Mouse (Mus musculus): ENCODE measurements around the gene H2-D1. TPM values are rescaled to one million over a fixed set of nuclear protein-coding genes. Genes with fewer than 3 reads are reported as not detected.

H2-D1 gene
- polyA plus RNA-seq, 1 experiment from 2014 or later = 238 TPM

DNA sequence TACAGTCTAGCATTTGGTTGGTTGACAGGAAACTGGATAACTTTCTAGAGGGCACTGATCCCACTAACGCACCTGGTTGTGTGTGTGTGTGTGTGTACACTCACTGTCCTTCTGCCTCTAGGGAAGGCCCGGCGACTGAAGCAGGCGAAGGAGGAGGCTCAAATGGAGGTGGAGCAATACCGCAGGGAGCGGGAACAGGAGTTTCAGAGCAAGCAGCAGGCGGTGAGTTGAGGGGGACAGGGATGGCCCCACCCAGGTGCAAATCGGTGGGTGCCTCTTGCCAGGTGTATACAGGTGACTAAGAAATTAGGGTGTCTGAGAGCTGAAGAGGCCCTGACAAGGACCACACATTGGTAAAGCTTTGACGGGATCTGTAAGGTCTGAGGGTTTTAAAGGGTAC, 25.5 kb upstream of the H2-D1 start:
- no peaks in the 10 kb centered on the region for H3K36me3 ChIP-seq (ENCODE audit: control insufficient read depth, insufficient read depth, low read length)
- no peaks in the 10 kb centered on the region for H3K9me3 ChIP-seq (ENCODE audit: control insufficient read depth, low read length)
- peaks cover 32% of the 10 kb centered on the region for H3K4me1 ChIP-seq (ENCODE audit: control insufficient read depth, insufficient read depth, low read length)
- H3K27ac ChIP-seq (ENCODE audit: low read length) = no peak overlapping the region
- no peak overlapping the region for H3K4me2 ChIP-seq (ENCODE audit: low read depth, low read length)
- no peak overlapping the region for H3K4me3 ChIP-seq (ENCODE audit: low read length)
- peak overlapping the region; percentile 95; the same call in 1 of the 2 replicates for H3K9ac ChIP-seq (ENCODE audit: low read depth, low read length)
- no peak for ATAC-seq
- WGBS = 76% methylated on average over 9 of the region's 9 CpGs
- no peaks in the 10 kb centered on the region for H3K27me3 ChIP-seq (replicated peaks; ENCODE audit: control insufficient read depth, insufficient read depth, low read length)

DNA sequence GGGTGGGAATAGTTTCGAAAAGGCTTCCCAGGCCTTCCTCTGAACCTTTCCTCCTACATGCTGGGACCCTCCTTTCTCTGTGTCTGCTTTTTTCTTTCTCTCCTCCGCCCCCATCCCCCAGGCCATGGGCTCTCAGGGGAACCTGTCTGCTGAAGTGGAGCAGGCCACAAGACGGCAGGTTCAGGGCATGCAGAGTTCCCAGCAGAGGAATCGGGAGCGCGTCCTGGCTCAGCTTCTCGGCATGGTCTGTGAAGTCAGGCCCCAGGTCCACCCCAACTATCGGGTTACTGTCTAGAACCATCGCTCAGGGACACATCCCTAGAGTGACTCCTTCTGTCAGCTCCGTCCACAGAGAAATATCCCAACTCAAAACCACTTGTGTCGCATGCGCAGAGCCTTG, 25.0 kb upstream of the H2-D1 start:
- Histone ChIP-seq H3K9me3 (ENCODE audit: control insufficient read depth, low read length) (no peaks in the 10 kb centered on the region), H3K36me3 (ENCODE audit: control insufficient read depth, insufficient read depth, low read length) (no peaks in the 10 kb centered on the region), H3K27me3 (replicated peaks; ENCODE audit: control insufficient read depth, insufficient read depth, low read length) (no peaks in the 10 kb centered on the region), H3K4me1 (ENCODE audit: control insufficient read depth, insufficient read depth, low read length) (peaks cover 28% of the 10 kb centered on the region), H3K27ac (ENCODE audit: low read length) (no peak overlapping the region), H3K9ac (ENCODE audit: low read depth, low read length) (no peak overlapping the region), H3K4me2 (ENCODE audit: low read depth, low read length) (no peak overlapping the region), H3K4me3 (ENCODE audit: low read length) (no peak overlapping the region)
- WGBS = 87% methylated on average over 12 of the region's 12 CpGs
- no peak for ATAC-seq

DNA sequence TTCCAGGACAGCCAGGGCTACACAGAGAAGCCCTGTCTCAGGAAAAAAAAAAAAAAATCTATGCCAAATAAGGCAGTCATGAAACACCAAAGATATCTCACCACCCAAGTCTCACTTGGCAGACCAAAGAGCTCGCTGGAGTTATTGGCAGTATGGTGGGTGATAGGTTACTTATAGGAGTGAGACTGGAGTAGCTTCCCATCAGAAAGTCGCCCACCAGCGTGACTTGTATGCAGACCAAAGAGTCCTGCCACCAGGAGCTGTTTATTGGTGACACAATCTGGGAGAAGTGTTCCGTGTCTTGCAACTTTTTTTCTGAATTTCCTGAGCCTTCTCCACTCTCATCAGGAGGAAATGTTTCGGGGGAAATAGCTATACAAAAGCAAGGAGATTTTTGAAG, 22.8 kb upstream of the H2-D1 start:
- Histone ChIP-seq H3K4me2 (ENCODE audit: low read depth, low read length) (no peak overlapping the region), H3K27ac (ENCODE audit: low read length) (no peak overlapping the region), H3K9me3 (ENCODE audit: control insufficient read depth, low read length) (no peaks in the 10 kb centered on the region), H3K36me3 (ENCODE audit: control insufficient read depth, insufficient read depth, low read length) (peaks cover 10% of the 10 kb centered on the region), H3K27me3 (replicated peaks; ENCODE audit: control insufficient read depth, insufficient read depth, low read length) (no peaks in the 10 kb centered on the region), H3K4me1 (ENCODE audit: control insufficient read depth, insufficient read depth, low read length) (peaks cover 24% of the 10 kb centered on the region), H3K9ac (ENCODE audit: low read depth, low read length) (no peak overlapping the region), H3K4me3 (ENCODE audit: low read length) (no peak overlapping the region)
- no peak for ATAC-seq
- 80% methylated on average over 5 of the region's 5 CpGs for WGBS

DNA sequence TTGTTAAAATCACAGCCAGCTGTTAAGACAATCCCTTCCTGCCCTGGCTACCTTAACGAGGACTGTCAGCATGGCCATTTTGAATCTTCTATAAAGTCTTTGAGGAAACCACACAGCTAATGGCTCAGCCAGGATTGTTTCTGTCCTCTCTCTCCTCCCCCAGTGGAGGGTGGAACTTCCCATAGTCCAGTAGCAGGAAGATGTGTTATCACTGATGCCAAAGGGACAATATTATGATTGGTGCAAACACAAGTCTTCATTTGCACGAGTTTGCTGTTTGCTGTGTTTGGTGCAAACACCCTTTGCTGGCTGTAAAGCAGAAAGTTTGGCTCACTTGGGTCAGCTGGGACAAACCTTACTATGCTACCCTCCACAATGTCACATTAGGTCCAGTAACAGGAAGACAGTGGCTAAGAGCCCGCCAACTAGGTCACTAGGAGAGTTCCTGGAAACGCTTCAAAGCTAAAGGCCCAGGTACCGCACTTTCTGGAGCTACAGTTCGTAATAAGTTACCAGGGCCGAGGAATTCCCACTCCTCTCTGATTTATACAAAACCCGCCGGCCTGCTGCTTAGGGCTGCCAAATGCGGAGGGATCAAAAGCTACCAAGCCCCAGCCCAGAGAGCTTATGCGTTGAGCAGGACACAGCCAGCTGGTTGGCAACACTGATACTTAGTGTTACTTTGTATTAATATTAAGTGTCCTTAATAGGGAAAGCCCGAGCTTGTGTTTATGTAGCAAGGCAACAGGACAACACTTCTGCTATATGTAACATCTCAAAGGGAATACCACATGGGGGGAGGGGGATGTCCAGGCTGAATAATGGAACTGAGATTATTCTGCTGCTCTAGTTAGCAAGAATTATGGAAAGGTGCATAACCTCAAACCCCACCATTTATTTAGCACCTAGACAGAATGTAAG, 21.9 kb upstream of the H2-D1 start:
- WGBS = 25% methylated on average over 12 of the region's 12 CpGs
- ATAC-seq = no peak
- Histone ChIP-seq H3K4me3 (ENCODE audit: low read length) (peak overlapping the region; percentile 83), H3K9ac (ENCODE audit: low read depth, low read length) (peak overlapping the region; percentile 72), H3K4me1 (ENCODE audit: control insufficient read depth, insufficient read depth, low read length) (peaks cover 33% of the 10 kb centered on the region), H3K27ac (ENCODE audit: low read length) (peak overlapping the region; percentile 99), H3K9me3 (ENCODE audit: control insufficient read depth, low read length) (no peaks in the 10 kb centered on the region), H3K36me3 (ENCODE audit: control insufficient read depth, insufficient read depth, low read length) (peaks cover 17% of the 10 kb centered on the region), H3K4me2 (ENCODE audit: low read depth, low read length) (peak overlapping the region; percentile 60), H3K27me3 (replicated peaks; ENCODE audit: control insufficient read depth, insufficient read depth, low read length) (no peaks in the 10 kb centered on the region)

DNA sequence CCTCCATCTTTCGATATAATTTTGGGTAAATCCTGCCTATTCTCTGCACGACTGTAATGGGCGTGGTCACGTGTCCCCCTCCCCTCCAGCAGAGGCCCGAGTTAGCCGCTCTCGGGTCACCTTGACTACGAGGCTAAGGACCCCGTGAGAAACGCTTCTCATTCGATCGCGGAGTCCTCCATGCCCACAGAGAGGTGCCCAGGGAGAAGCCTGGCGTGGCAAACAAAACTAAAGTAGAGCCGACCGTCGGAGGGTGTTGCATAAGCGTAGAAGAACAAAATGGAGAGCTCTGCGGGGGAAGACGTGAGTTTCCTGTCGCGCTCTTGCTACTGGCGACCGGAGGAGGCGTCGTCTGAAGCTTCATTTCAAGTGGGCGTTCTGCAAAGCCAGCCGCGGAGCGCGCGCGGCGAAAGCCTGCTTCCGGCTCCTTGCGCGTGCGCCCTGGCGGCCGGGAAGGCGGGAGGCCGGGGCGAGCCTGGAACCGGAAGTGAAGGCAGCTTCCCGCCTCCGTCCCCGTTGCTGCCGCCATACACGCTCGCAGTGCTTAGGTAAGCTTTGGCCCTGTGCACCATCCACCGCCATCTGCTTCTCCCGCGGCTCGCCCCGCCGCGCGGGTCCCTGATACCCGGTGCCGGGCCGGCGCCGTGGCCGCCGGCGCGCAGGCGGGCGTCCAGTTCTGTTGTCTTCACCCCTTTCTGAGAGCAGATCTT, 21.1 kb upstream of the H2-D1 start, which contains the start of gene Ddx39b:
Gene Ddx39b, plus strand, starts transcription at position 442 of the 710 bp plus-strand sequence.
- under 1% methylated on average over 65 of the region's 69 CpGs for WGBS
- Histone ChIP-seq H3K4me1 (ENCODE audit: control insufficient read depth, insufficient read depth, low read length) (peaks cover 40% of the 10 kb centered on the region), H3K9me3 (ENCODE audit: control insufficient read depth, low read length) (no peaks in the 10 kb centered on the region), H3K4me3 (ENCODE audit: low read length) (peak within 1 kb of the TSS; percentile 83), H3K36me3 (ENCODE audit: control insufficient read depth, insufficient read depth, low read length) (peaks cover 26% of the 10 kb centered on the region), H3K27ac (ENCODE audit: low read length) (peak within 1 kb of the TSS; percentile 99), H3K9ac (ENCODE audit: low read depth, low read length) (peak within 1 kb of the TSS; percentile 99), H3K27me3 (replicated peaks; ENCODE audit: control insufficient read depth, insufficient read depth, low read length) (no peaks in the 10 kb centered on the region), H3K4me2 (ENCODE audit: low read depth, low read length) (peak within 1 kb of the TSS; percentile 93)
- peak; percentile 90 for ATAC-seq

DNA sequence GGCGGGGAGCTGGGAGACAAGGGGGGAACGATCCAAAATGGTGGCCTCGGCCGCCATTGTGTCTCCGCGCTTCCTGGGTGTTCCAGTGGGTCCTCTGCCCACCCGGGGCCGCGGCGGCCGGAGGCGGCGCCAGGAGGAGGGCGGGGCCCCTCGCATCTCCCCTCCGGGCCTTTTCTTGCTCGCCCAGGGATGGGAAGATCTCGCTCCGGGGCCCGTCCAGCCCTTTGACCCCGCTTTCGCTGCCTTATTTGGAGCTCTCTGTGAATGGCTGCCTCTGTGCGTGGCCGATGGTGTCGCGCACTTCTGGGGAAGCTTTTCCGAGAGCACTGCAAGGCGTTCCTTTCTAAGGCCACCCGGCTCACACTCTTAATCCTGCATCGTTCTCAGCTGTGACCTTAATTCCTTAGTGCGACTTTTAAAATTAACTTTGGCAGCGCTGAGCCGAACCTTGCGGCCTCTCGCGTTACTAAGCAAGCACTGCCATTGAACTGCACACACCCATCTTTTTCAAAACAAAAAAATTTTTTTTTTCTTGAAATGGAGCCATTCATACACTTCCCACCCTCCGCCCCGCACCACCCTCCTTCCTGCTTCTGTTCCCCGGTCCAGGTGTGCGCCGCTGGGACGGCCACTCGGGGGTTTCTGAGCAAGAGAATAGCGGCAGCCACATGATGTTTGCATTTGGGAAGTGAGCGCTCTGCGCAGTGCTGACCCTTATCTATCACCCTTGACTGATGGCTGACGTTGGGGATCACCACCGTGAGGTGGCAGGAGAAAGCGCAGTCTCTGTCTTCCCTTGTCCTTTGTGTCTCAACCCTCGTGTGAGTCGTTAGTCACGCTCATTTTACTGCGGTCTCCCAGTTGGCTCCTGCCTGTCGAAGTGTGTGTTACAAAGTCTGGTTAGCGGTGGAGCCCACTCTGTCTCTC, 20.3 kb upstream of the H2-D1 start:
- peak overlapping the region; percentile 99 for H3K9ac ChIP-seq (ENCODE audit: low read depth, low read length)
- peak; percentile 53 for ATAC-seq
- H3K4me2 ChIP-seq (ENCODE audit: low read depth, low read length) = peak overlapping the region; percentile 93
- under 1% methylated on average over 55 of the region's 55 CpGs for WGBS
- peak overlapping the region; percentile 99 for H3K27ac ChIP-seq (ENCODE audit: low read length)
- H3K9me3 ChIP-seq (ENCODE audit: control insufficient read depth, low read length) = no peaks in the 10 kb centered on the region
- peaks cover 34% of the 10 kb centered on the region for H3K36me3 ChIP-seq (ENCODE audit: control insufficient read depth, insufficient read depth, low read length)
- H3K4me1 ChIP-seq (ENCODE audit: control insufficient read depth, insufficient read depth, low read length) = peaks cover 45% of the 10 kb centered on the region
- H3K4me3 ChIP-seq (ENCODE audit: low read length) = peak overlapping the region; percentile 83
- H3K27me3 ChIP-seq (replicated peaks; ENCODE audit: control insufficient read depth, insufficient read depth, low read length) = no peaks in the 10 kb centered on the region

DNA sequence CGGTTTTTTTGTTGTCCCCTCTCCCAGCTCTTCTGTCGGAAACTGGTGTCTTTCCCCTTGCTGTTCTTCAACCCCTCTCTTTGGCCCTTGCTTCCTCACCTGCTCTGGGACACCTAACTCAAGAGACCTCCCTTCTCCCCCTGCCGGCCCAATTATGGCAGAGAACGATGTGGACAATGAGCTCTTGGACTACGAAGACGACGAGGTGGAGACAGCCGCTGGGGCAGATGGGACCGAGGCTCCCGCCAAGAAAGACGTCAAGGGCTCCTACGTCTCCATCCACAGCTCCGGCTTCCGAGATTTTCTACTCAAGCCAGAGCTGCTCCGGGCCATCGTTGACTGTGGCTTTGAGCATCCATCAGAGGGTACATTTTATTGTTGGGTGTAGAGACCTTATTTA, 19.4 kb upstream of the H2-D1 start:
- Histone ChIP-seq H3K27me3 (replicated peaks; ENCODE audit: control insufficient read depth, insufficient read depth, low read length) (no peaks in the 10 kb centered on the region), H3K9ac (ENCODE audit: low read depth, low read length) (peak overlapping the region; percentile 99), H3K36me3 (ENCODE audit: control insufficient read depth, insufficient read depth, low read length) (peaks cover 40% of the 10 kb centered on the region), H3K4me3 (ENCODE audit: low read length) (peak overlapping the region; percentile 83), H3K9me3 (ENCODE audit: control insufficient read depth, low read length) (no peaks in the 10 kb centered on the region), H3K4me1 (ENCODE audit: control insufficient read depth, insufficient read depth, low read length) (peaks cover 51% of the 10 kb centered on the region), H3K4me2 (ENCODE audit: low read depth, low read length) (peak overlapping the region; percentile 93), H3K27ac (ENCODE audit: low read length) (peak overlapping the region; percentile 99)
- WGBS = 1% methylated on average over 16 of the region's 16 CpGs
- no peak for ATAC-seq

DNA sequence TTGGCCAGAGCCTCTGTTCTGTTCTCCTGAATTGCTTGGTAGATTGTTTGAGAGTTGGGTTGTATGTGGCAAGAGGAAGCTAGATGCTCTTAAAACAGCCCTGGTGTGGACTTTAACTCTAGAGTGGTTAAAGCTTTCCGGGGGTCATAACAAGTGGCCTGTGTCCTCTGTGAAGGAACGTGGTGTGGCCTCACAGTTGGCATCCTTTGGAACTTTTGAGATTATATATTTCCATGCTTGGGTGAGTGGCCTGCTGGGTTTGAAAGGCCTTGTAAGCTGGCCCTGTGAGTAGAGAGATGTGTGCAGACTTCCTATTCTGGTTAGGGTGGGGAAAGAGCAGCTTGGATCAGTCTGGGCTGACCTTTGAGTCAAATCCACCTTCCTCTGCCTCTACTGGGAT, 17.5 kb upstream of the H2-D1 start:
- 82% methylated on average over 2 of the region's 2 CpGs for WGBS
- H3K4me3 ChIP-seq (ENCODE audit: low read length) = peak overlapping the region; percentile 4; the same call in 1 of the 2 replicates
- peak overlapping the region; percentile 99; the same call in 1 of the 2 replicates for H3K9ac ChIP-seq (ENCODE audit: low read depth, low read length)
- H3K4me1 ChIP-seq (ENCODE audit: control insufficient read depth, insufficient read depth, low read length) = peaks cover 51% of the 10 kb centered on the region
- peaks cover 55% of the 10 kb centered on the region for H3K36me3 ChIP-seq (ENCODE audit: control insufficient read depth, insufficient read depth, low read length)
- no peak for ATAC-seq
- peak overlapping the region; percentile 93 for H3K4me2 ChIP-seq (ENCODE audit: low read depth, low read length)
- no peaks in the 10 kb centered on the region for H3K9me3 ChIP-seq (ENCODE audit: control insufficient read depth, low read length)
- H3K27ac ChIP-seq (ENCODE audit: low read length) = peak overlapping the region; percentile 31; the same call in 1 of the 2 replicates
- H3K27me3 ChIP-seq (replicated peaks; ENCODE audit: control insufficient read depth, insufficient read depth, low read length) = no peaks in the 10 kb centered on the region
